In the genomic region with DNA sequence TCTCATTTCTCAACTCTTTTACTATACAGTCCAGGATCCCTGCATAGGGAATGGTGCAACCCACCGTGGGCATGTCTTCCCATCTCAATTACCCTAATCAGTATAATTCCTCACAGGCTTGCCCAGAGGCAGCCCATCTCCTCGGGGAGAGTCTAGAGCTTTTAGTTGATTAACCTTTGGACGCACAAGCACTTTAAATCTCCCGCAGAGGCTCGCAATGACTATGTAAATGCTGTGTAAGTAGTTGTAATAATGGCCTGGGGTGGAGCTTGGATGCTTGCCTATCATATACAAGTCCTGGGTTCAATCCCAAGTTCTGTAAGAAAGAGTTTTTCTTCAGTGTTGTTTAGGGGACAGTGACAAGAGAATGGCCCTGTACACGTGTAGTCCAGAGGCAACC, we compare ENCODE assay signal across 29 mouse cellular contexts. TPM values are rescaled to one million over a fixed set of nuclear protein-coding genes. Genes with fewer than 3 reads are reported as not detected.
A peak's percentile ranks its signal among the peaks of the same experiment; 100 is the strongest.
DNase-seq lines count a peak whose midpoint lies in the region; ATAC-seq and TF ChIP-seq lines count a peak whose summit lies in the region.
"Had no signal": no experiment of that assay in that cellular context is flagged by ENCODE, and none has a peak within 500 bp of the region (broad histone marks: within the 10 kb centered on the region; RNA-seq: fewer than 3 reads in every experiment).

No protein-coding gene starts in this region.

- H3K4me1 ChIP-seq in intestine, embryonic 15.5 days (replicated peaks), result no peaks in the 10 kb centered on the region
- no peaks in the 10 kb centered on the region for H3K4me1 ChIP-seq in forebrain, postnatal 0 days (ENCODE audit: insufficient read depth)

- peak; percentile 63 for DNase-seq in heart, adult 11 months
- no peak for DNase-seq in heart, postnatal 10 days
- DNase-seq in ES-CJ7 (ENCODE audit: low read depth, low spot score), result peak; percentile 52
- peak; percentile 68 for DNase-seq in R1 (ENCODE audit: low read depth, low spot score)
- DNase-seq in ZHBTc4 (ENCODE audit: low read depth, low spot score), result peak; percentile 68
- no peak for DNase-seq in ovary, adult 18-20 months (ENCODE audit: low spot score)
- no peak for DNase-seq in forebrain, postnatal 0 days
- DNase-seq: adrenal gland, adult 2 months; adrenal gland, adult 8-10 months; adrenal gland, postnatal 10 days; adrenal gland, postnatal 14 days; adrenal gland, postnatal 25 days; adrenal gland, postnatal 36 days; B cell, adult 2 months; cerebellum, adult 11 months; cerebellum, adult 11-12 months; cerebellum, adult 18-20 months; cerebellum, adult 2 months; cerebellum, adult 8-10 months had no signal

- H3K36me3 ChIP-seq in intestine, embryonic 15.5 days, result no peaks in the 10 kb centered on the region
- H3K36me3 ChIP-seq in forebrain, postnatal 0 days (ENCODE audit: insufficient read depth), result no peaks in the 10 kb centered on the region
- H3K36me3 ChIP-seq: G1E had no signal

- H3K9ac ChIP-seq in intestine, embryonic 15.5 days, result no peak overlapping the region
- H3K9ac ChIP-seq in forebrain, postnatal 0 days, result no peak overlapping the region

- intact Hi-C loops in heart, postnatal 10 days (cut with DNase I), result no loop called here

- no peaks in the 10 kb centered on the region for H3K27me3 ChIP-seq in intestine, embryonic 15.5 days (replicated peaks)
- H3K27me3 ChIP-seq in forebrain, postnatal 0 days (ENCODE audit: insufficient read depth, low read length), result no peaks in the 10 kb centered on the region
- H3K27me3 ChIP-seq: CH12.LX had no signal

- H3K4me3 ChIP-seq in intestine, embryonic 15.5 days (replicated peaks), result no peak overlapping the region
- no peak overlapping the region for H3K4me3 ChIP-seq in forebrain, postnatal 0 days (ENCODE audit: low read depth, low read length)

- no peak overlapping the region for H3K27ac ChIP-seq in intestine, embryonic 15.5 days
- no peak overlapping the region for H3K27ac ChIP-seq in forebrain, postnatal 0 days (ENCODE audit: low read depth, low read length)

- ATAC-seq in intestine, embryonic 15.5 days, result no peak
- no peak for ATAC-seq in forebrain, postnatal 0 days
- ATAC-seq: activated CD4-positive, CD25-positive, alpha-beta regulatory T cell, adult 4 months; CD4-positive, CD25-positive, alpha-beta regulatory T cell, adult 4 months; Patski had no signal

- no peak for TF ChIP-seq CTCF in forebrain, postnatal 0 days (IDR thresholded peaks at IDR 0.05; ENCODE audit: low read depth)

- H3K9me3 ChIP-seq in intestine, embryonic 15.5 days, result no peaks in the 10 kb centered on the region
- no peaks in the 10 kb centered on the region for H3K9me3 ChIP-seq in forebrain, postnatal 0 days (ENCODE audit: low read length)

- WGBS in intestine, embryonic 15.5 days, result 77% methylated on average over 6 of the region's 6 CpGs
- 72% methylated on average over 6 of the region's 6 CpGs for WGBS in forebrain, postnatal 0 days

- H3K4me2 ChIP-seq in intestine, embryonic 15.5 days (replicated peaks), result no peak overlapping the region
- H3K4me2 ChIP-seq in forebrain, postnatal 0 days (ENCODE audit: low read depth), result no peak overlapping the region

RNA-seq across cellular contexts. Expression of gene Dmrt1, which starts 18.7 kb away (rescaled TPM):
- total RNA-seq in heart, postnatal 10 days (2021), result not detected
- not detected in 2 replicates for polyA plus RNA-seq in intestine, embryonic 15.5 days (2015; fragmentation: Nextera tagmentation; extraction: Ambion mirVana)
- not detected in 2 replicates for total RNA-seq in forebrain, postnatal 0 days (2014; rRNA removed)
- polyA plus RNA-seq in forebrain, postnatal 0 days (2015; fragmentation: Nextera tagmentation; extraction: Ambion mirVana), result not detected in 2 replicates
- total RNA-seq: adrenal gland, adult 18-20 months; adrenal gland, adult 2 months; adrenal gland, adult 8-10 months; adrenal gland, postnatal 10 days; adrenal gland, postnatal 14 days; adrenal gland, postnatal 25 days; adrenal gland, postnatal 36 days; adrenal gland, postnatal 4 days; G1E; MEL had no signal
- polyA plus RNA-seq: activated CD4-positive, CD25-positive, alpha-beta regulatory T cell, adult 4 months; adrenal gland, adult 2 months; C2C12; CD4-positive, CD25-positive, alpha-beta regulatory T cell, adult 4 months; cerebellum, adult 2 months; G1E; Patski had no signal

Comparison
In these comparisons a context has a peak if more than half of its experiments do, and no peak if none do; other contexts are left out.
1. DNase-seq: peak in heart, adult 11 months (single experiment), ES-CJ7 (single experiment), R1 (single experiment) and ZHBTc4 (single experiment); none in heart, postnatal 10 days (0 of 2), ovary, adult 18-20 months (single experiment) and forebrain, postnatal 0 days (single experiment).